Mouse (Mus musculus) olfactory bulb, adult 2 months (tissue): Measurements from ENCODE around the gene 1500011B03Rik.
A peak's percentile ranks its signal among the peaks of the same experiment; 100 is the strongest.

Source experiments
- CTCF ChIP-seq: fragments of 200-500 bp; IDR thresholded peaks from 2 replicates; pipeline ENCODE4 v1.5.1; 2012; ENCODE audit warnings: low read depth, mild to moderate bottlenecking, low read length, moderate library complexity; ENCODE audit not compliant: insufficient read depth
- POLR2A ChIP-seq: fragments of 200-500 bp; IDR thresholded peaks from 2 replicates; pipeline ENCODE4 v1.6.1; 2012; ENCODE audit warnings: mild to moderate bottlenecking, low read depth, low read length, moderate library complexity; ENCODE audit not compliant: insufficient read depth

DNA sequence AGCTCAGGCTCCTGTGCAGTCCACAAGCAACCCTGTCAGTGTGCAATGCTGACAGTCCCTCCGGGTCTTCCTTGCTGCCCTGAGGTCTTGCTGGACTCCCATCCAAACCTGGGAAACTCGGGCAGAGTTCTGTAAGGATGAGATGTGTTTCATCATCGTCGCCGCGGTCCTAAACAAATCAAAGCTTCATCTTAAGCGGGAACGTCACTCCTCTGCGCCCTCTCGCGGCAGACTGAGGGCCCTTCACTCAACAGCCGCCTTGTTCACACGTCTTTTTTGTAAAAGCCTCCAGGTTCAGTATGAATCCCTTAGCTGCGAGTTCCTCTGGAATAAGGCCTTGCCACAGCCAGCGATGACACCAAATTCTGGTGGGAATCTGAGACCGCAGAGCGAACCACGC lies 36.0 kb upstream of the 1500011B03Rik start:
- peak; percentile 63; the same call in 1 of the 2 replicates for TF ChIP-seq CTCF
- no peak for TF ChIP-seq POLR2A
